Mouse (Mus musculus) heart, postnatal 14 days (tissue): ENCODE data around the gene Rab25. TPM values are rescaled to one million over a fixed set of nuclear protein-coding genes. Genes with fewer than 3 reads are reported as not detected.

ENCODE experiments used
- DNase-seq, 2 experiments: peaks; one replicate each; pipeline ENCODE4 v3.0.0; 2021 to 2022
- intact Hi-C: fragments of 180-260 bp; cut with DNase I; formaldehyde crosslinking; loops from one replicate; pipeline ENCODE4 v1.15.1; 2025
- total RNA-seq, 2 experiments: library from RNA; stranded (reverse); gene quantifications; 2 replicates each; pipeline ENCODE4 v1.2.3; 2021

The Rab25 gene
- total RNA-seq, 2 experiments from 2014 or later, result 0.33 TPM; not detected in 1

- peak; percentile 92 to 93 for DNase-seq
- intact Hi-C loops, result no loop called here
Measured at GRCm38 (mm10) chr3:88509692-88510420, 38.2 kb downstream of the Rab25 start, which contains the start of gene Lmna. Lmna (minus strand) TSS chr3:88509956.

GRCm38 (mm10) chr3:88509250-88509649, 38.9 kb downstream of the Rab25 start:
- intact Hi-C loops, result no loop called here
- no peak for DNase-seq

- intact Hi-C loops, result no loop called here
- no peak for DNase-seq
Measured at GRCm38 (mm10) chr3:88505765-88506164, 42.3 kb downstream of the Rab25 start.

GRCm38 (mm10) chr3:88505081-88505480, 43.0 kb downstream of the Rab25 start:
- intact Hi-C loops, result no loop called here
- no peak for DNase-seq

GRCm38 (mm10) chr3:88503881-88504746, 44.0 kb downstream of the Rab25 start:
- intact Hi-C loops, result loop anchor here (2.0 kb wide), 1 partner anchor 15 kb away; no protein-coding TSS in a partner anchor
- DNase-seq, result no peak

GRCm38 (mm10) chr3:88503505-88503863, 44.6 kb downstream of the Rab25 start:
- peak in 1 of 2 experiments; percentile 48 for DNase-seq
- intact Hi-C loops, result loop anchor here (2.0 kb wide), 1 partner anchor 15 kb away; no protein-coding TSS in a partner anchor

- peak; percentile 92 to 94 for DNase-seq
- intact Hi-C loops, result loop anchor here (2.0 kb wide), 1 partner anchor 14 kb away; no protein-coding TSS in a partner anchor
Measured at GRCm38 (mm10) chr3:88502641-88503504, 45.2 kb downstream of the Rab25 start.

- intact Hi-C loops, result loop anchor here (2.0 kb wide), 1 partner anchor 13 kb away; no protein-coding TSS in a partner anchor
- peak in 1 of 2 experiments; percentile 53 for DNase-seq
Measured at GRCm38 (mm10) chr3:88502031-88502571, 46.0 kb downstream of the Rab25 start.

- peak in 1 of 2 experiments; percentile 9 for DNase-seq
- intact Hi-C loops, result loop anchor here (2.0 kb wide), 1 partner anchor 13 kb away; no protein-coding TSS in a partner anchor
Measured at GRCm38 (mm10) chr3:88501366-88502030, 46.6 kb downstream of the Rab25 start.

GRCm38 (mm10) chr3:88500655-88501365, 47.3 kb downstream of the Rab25 start:
- DNase-seq, result peak in 1 of 2 experiments; percentile 9
- intact Hi-C loops, result no loop called here

GRCm38 (mm10) chr3:88500087-88500486, 48.0 kb downstream of the Rab25 start:
- peak in 1 of 2 experiments; percentile 19 for DNase-seq
- intact Hi-C loops, result no loop called here

- intact Hi-C loops, result no loop called here
Measured at GRCm38 (mm10) chr3:88499580-88499979, 48.5 kb downstream of the Rab25 start.

GRCm38 (mm10) chr3:88495741-88496415, 52.2 kb downstream of the Rab25 start:
- intact Hi-C loops, result no loop called here
- peak; percentile 36 to 47 for DNase-seq

More at GRCm38 (mm10) chr3:88499580-88499979, 48.5 kb downstream of the Rab25 start:
- no peak for DNase-seq

- intact Hi-C loops, result no loop called here
- peak; percentile 75 for DNase-seq
Measured at GRCm38 (mm10) chr3:88494836-88495628, 53.1 kb downstream of the Rab25 start.

- peak in 1 of 2 experiments; percentile 16 for DNase-seq
- intact Hi-C loops, result no loop called here
Measured at GRCm38 (mm10) chr3:88493706-88494582, 54.2 kb downstream of the Rab25 start.
